21 mouse cellular contexts compared by ENCODE assay signal in genomic region chr5:144901791-144902190, GRCm38 (mm10).
DNase-seq lines count a peak whose midpoint lies in the region; ATAC-seq lines count a peak whose summit lies in the region.
"Had no signal": no experiment of that assay in that cellular context is flagged by ENCODE, and none has a peak within 500 bp of the region (broad histone marks: within the 10 kb centered on the region; RNA-seq: fewer than 3 reads in every experiment).

No protein-coding gene starts in this region.

- peaks cover 58% of the 10 kb centered on the region for H3K4me1 ChIP-seq in heart, embryonic 10.5 days
- H3K4me1 ChIP-seq in kidney, embryonic 16.5 days (ENCODE audit: insufficient read depth, low read length), result peaks cover 40% of the 10 kb centered on the region
- peaks cover 36% of the 10 kb centered on the region for H3K4me1 ChIP-seq in limb, embryonic 13.5 days
- H3K4me1 ChIP-seq: stomach, embryonic 15.5 days had no signal

- no peak for DNase-seq in heart, embryonic 10.5 days (ENCODE audit: low spot score)
- DNase-seq in heart, adult 18-20 months, result no peak
- DNase-seq in kidney, adult 9 months, result no peak
- peak; percentile 50 for DNase-seq in gastrocnemius, adult 18-20 months (ENCODE audit: low spot score)
- DNase-seq in ovary, postnatal 10 days (ENCODE audit: low spot score), result no peak
- no peak for DNase-seq in cerebellum, adult 11-12 months
- DNase-seq: adrenal gland, postnatal 10 days; cerebellum, adult 9-11 months; kidney, postnatal 36 days; liver; right cerebral cortex, postnatal 25 days; thymus, adult 2 months had no signal

- H3K4me3 ChIP-seq in heart, embryonic 10.5 days, result no peak overlapping the region
- H3K4me3 ChIP-seq in kidney, embryonic 16.5 days (ENCODE audit: low read length), result no peak overlapping the region
- H3K4me3 ChIP-seq in limb, embryonic 13.5 days, result no peak overlapping the region
- H3K4me3 ChIP-seq: midbrain, embryonic 12.5 days; neural tube, embryonic 13.5 days; stomach, embryonic 15.5 days had no signal

- H3K9me3 ChIP-seq in heart, embryonic 10.5 days, result no peaks in the 10 kb centered on the region
- no peaks in the 10 kb centered on the region for H3K9me3 ChIP-seq in kidney, embryonic 16.5 days (ENCODE audit: low read length)
- H3K9me3 ChIP-seq in limb, embryonic 13.5 days, result no peaks in the 10 kb centered on the region
- H3K9me3 ChIP-seq: midbrain, embryonic 12.5 days; neural tube, embryonic 13.5 days; stomach, embryonic 15.5 days had no signal

- 74% methylated on average over 10 of the region's 10 CpGs for WGBS in heart, embryonic 10.5 days
- 31% methylated on average over 10 of the region's 10 CpGs for WGBS in kidney, embryonic 16.5 days
- WGBS in limb, embryonic 13.5 days, result 59% methylated on average over 10 of the region's 10 CpGs

- peak; percentile 85 for ATAC-seq in kidney, embryonic 16.5 days (ENCODE audit: low FRiP score, low TSS enrichment)
- no peak for ATAC-seq in limb, embryonic 13.5 days (ENCODE audit: low FRiP score, low read depth)
- ATAC-seq: activated CD4-positive, CD25-positive, alpha-beta regulatory T cell, adult 4 months; CD4-positive, CD25-positive, alpha-beta regulatory T cell, adult 4 months; lung, postnatal 0 days had no signal

- peak overlapping the region; percentile 16 for H3K4me2 ChIP-seq in kidney, embryonic 16.5 days (replicated peaks; ENCODE audit: low read depth, low read length)
- H3K4me2 ChIP-seq in limb, embryonic 13.5 days (replicated peaks), result 0 out of 2 replicates have a peak overlapping the region, but pooled peaks have one; percentile 16
- H3K4me2 ChIP-seq: hindbrain, embryonic 14.5 days; midbrain, embryonic 12.5 days; neural tube, embryonic 13.5 days; stomach, embryonic 15.5 days had no signal

- peak overlapping the region; percentile 16; the same call in 1 of the 2 replicates for H3K9ac ChIP-seq in kidney, embryonic 16.5 days (replicated peaks; ENCODE audit: low read length)
- no peak overlapping the region for H3K9ac ChIP-seq in limb, embryonic 13.5 days
- H3K9ac ChIP-seq: hindbrain, embryonic 14.5 days; midbrain, embryonic 12.5 days; neural tube, embryonic 13.5 days; stomach, embryonic 15.5 days had no signal

- H3K27me3 ChIP-seq in heart, embryonic 10.5 days (ENCODE audit: insufficient read depth, poor library complexity, severe bottlenecking), result no peaks in the 10 kb centered on the region
- no peaks in the 10 kb centered on the region for H3K27me3 ChIP-seq in kidney, embryonic 16.5 days (ENCODE audit: insufficient read depth, low read length)
- no peaks in the 10 kb centered on the region for H3K27me3 ChIP-seq in limb, embryonic 13.5 days
- H3K27me3 ChIP-seq: midbrain, embryonic 12.5 days; neural tube, embryonic 13.5 days; stomach, embryonic 15.5 days had no signal

- peaks cover 14% of the 10 kb centered on the region for H3K36me3 ChIP-seq in heart, embryonic 10.5 days
- peaks cover 27% of the 10 kb centered on the region for H3K36me3 ChIP-seq in kidney, embryonic 16.5 days (ENCODE audit: insufficient read depth, low read length)
- peaks cover 42% of the 10 kb centered on the region for H3K36me3 ChIP-seq in limb, embryonic 13.5 days

- H3K27ac ChIP-seq in heart, embryonic 10.5 days, result peak overlapping the region; percentile 42; the same call in 1 of the 2 replicates
- H3K27ac ChIP-seq in kidney, embryonic 16.5 days (ENCODE audit: low read length), result peak overlapping the region; percentile 74
- H3K27ac ChIP-seq in limb, embryonic 13.5 days, result peak overlapping the region; percentile 49; the same call in 1 of the 2 replicates
- H3K27ac ChIP-seq: hindbrain, embryonic 14.5 days; midbrain, embryonic 12.5 days; neural tube, embryonic 13.5 days; stomach, embryonic 15.5 days had no signal
